23 mouse cellular contexts compared by ENCODE assay signal in the genomic region with DNA sequence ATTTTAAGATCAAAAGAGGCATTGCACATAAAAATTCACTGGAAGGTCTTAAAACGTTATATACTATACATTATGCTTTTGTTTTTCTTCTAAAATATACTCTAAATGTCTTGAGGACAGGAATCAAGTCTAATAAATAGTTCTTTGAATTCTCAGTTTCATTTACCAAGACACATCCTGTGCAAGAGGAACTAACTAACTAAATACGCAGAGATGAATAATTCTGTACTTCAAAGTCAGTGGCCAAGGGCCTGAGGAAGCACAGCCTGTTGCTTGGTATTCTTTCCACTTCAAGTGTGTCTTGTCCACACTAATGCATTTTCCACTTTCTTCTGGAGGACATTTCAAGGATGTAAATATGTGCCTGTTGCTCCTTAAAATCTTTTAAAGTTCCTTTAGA.
"Had no signal": no experiment of that assay in that cellular context is flagged by ENCODE, and none has a peak within 500 bp of the region (broad histone marks: within the 10 kb centered on the region; RNA-seq: fewer than 3 reads in every experiment).

No protein-coding gene starts in this region.

- H3K9ac ChIP-seq: heart, embryonic 12.5 days; hindbrain, embryonic 12.5 days; hindbrain, embryonic 14.5 days; limb, embryonic 13.5 days; limb, embryonic 15.5 days; liver, embryonic 12.5 days had no signal

- ATAC-seq: hindbrain, embryonic 16.5 days; intestine, postnatal 0 days; liver, embryonic 12.5 days had no signal

- H3K4me2 ChIP-seq: heart, embryonic 12.5 days; hindbrain, embryonic 12.5 days; hindbrain, embryonic 14.5 days; limb, embryonic 13.5 days; limb, embryonic 15.5 days; liver, embryonic 12.5 days had no signal

- H3K9me3 ChIP-seq: heart, embryonic 10.5 days; heart, embryonic 12.5 days; hindbrain, embryonic 10.5 days; hindbrain, embryonic 12.5 days; limb, embryonic 13.5 days; limb, embryonic 15.5 days; liver, embryonic 12.5 days had no signal

- H3K27me3 ChIP-seq: heart, embryonic 12.5 days; hindbrain, embryonic 12.5 days; limb, embryonic 13.5 days; limb, embryonic 15.5 days; liver, embryonic 12.5 days had no signal

- H3K27ac ChIP-seq: gastrocnemius, adult 2 months; heart, embryonic 10.5 days; hindbrain, embryonic 10.5 days; hindbrain, embryonic 12.5 days; hindbrain, embryonic 14.5 days; limb, embryonic 13.5 days; limb, embryonic 15.5 days; liver, embryonic 12.5 days had no signal

- H3K4me3 ChIP-seq: gastrocnemius, adult 2 months; heart, embryonic 10.5 days; heart, embryonic 12.5 days; hindbrain, embryonic 10.5 days; hindbrain, embryonic 12.5 days; limb, embryonic 13.5 days; limb, embryonic 15.5 days; liver, embryonic 12.5 days had no signal

- H3K4me1 ChIP-seq: heart, embryonic 10.5 days; hindbrain, embryonic 10.5 days; hindbrain, embryonic 12.5 days; limb, embryonic 13.5 days; limb, embryonic 15.5 days; liver, embryonic 12.5 days had no signal

- DNase-seq: gastrocnemius, adult 2 months; gastrocnemius, postnatal 10 days; gastrocnemius, postnatal 25 days; heart, adult 18-20 months; heart, postnatal 10 days; heart, postnatal 4 days; kidney, adult 18-20 months; kidney, adult 8-10 months; kidney, postnatal 10 days; kidney, postnatal 36 days; layer of hippocampus, adult 9-11 months; layer of hippocampus, postnatal 36 days; left cerebral cortex, postnatal 4 days had no signal

- H3K36me3 ChIP-seq: heart, embryonic 10.5 days; heart, embryonic 12.5 days; hindbrain, embryonic 10.5 days; hindbrain, embryonic 12.5 days; limb, embryonic 13.5 days; limb, embryonic 15.5 days; liver, embryonic 12.5 days had no signal
